Mouse (Mus musculus) mouse embryonic stem cell (cell line): ENCODE data around the gene Lhx4.

ENCODE experiments used
- in situ Hi-C, 2 experiments: fragments of 300-500 bp; cut with MboI; formaldehyde crosslinking; loops; 1 replicate in 1 of 2; 3 replicates in 1 of 2; pipeline ENCODE4 v1.14.3; 2019 to 2020; ENCODE audit warnings: low sequenced_read_pairs in 2 of 2, low pct_unique_long_range_greater_than_20kb in 1 of 2, mixed read lengths in 1 of 2; ENCODE audit not compliant: unreplicated experiment in 1 of 2

Gene Lhx4

GRCm38 (mm10) chr1:155721443-155721842 is 30.0 kb downstream of the Lhx4 start:
- in situ Hi-C loops: loop anchor here in 1 of 2 experiments (25.0 kb wide), 1 partner anchor 684 kb away; no protein-coding TSS in a partner anchor

- in situ Hi-C loops: loop anchor here in 1 of 2 experiments (25.0 kb wide), 1 partner anchor 683 kb away; no protein-coding TSS in a partner anchor
Measured at GRCm38 (mm10) chr1:155720006-155720405, 31.5 kb downstream of the Lhx4 start.

GRCm38 (mm10) chr1:155718851-155719250 is 32.6 kb downstream of the Lhx4 start:
- in situ Hi-C loops: loop anchor here in 1 of 2 experiments (25.0 kb wide), 1 partner anchor 682 kb away; no protein-coding TSS in a partner anchor

DNA sequence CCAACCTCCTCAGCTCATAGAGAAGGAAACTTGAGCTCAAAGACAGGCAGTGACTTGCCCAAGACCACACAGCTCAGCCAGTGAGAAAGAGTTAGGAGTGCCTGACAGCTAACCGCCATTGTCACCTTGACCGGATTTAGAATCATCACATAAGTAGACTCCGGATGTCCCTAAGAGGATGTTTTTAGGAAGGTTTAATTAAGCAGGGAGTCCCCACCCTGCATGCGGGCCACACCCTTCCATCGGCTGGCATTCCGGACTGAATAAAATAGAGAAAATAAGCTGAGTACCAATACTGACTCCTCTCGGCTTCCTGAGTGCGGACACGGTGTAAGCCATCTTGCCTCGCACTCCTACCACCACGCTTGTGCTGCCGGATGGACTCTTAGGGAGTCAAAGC is 34.2 kb downstream of the Lhx4 start:
- in situ Hi-C loops: loop anchor here in 1 of 2 experiments (25.0 kb wide), 1 partner anchor 680 kb away; no protein-coding TSS in a partner anchor

DNA sequence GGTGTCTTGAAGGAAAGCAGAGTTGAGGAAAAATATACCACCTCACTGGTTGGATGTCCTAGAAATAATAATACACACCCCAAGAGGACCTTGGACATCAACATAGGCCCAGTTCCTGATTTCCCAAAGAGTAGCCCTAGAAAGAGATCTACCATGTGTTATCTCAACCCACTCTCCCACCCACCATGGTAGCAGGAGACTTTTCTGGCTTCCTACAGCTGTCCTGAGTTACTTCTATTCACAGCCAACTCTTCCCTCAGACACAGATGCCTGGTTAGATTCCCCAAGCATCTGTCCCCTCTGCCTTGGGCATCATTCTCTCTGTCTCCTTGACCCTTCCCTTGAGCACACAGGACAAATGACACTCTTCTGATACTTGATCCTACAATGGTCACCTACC is 36.1 kb downstream of the Lhx4 start:
- in situ Hi-C loops: loop anchor here in 1 of 2 experiments (25.0 kb wide), 1 partner anchor 678 kb away; no protein-coding TSS in a partner anchor

DNA sequence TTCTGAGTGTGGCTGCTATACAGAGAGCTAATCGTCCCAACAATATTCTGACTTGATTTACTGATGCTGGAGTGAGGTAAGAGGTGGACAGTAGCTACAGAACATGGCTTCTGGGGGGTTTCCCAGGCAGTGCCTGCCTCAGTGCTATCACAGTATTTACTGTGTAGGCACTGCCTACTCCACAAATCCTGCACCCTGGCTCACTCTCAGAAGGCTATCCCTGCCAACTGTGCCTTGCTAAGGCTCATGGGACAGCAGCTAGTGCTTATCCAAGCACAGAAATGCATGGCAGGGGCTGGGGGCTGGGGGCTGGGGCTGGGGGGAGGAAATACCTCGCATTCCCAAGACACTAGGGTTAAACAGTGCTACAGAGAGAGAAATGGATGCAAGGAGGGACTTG is 38.2 kb downstream of the Lhx4 start:
- in situ Hi-C loops: loop anchor here in 1 of 2 experiments (25.0 kb wide), 1 partner anchor 676 kb away; no protein-coding TSS in a partner anchor

DNA sequence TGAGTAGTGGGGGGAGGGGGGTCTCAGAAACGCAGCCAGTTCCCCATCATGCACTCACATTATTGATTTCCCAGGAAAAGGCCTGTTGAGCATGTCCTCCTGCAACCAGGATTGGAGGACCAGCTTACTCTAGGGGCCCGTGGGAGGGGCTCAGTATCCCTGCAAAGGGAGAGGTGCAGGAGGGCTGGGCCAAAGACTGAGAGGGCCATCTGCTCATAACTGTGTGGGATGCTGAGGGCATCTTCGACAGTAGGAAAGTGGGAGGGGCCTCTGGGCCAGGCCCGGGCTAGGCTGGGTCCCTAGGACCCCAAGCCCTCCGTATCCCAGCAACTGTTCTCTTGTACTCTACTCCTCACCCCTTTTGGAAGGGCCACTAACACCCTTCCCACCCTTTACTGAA is 47.3 kb downstream of the Lhx4 start:
- in situ Hi-C loops: loop anchor here in 1 of 2 experiments (25.0 kb wide), 1 partner anchor 667 kb away; no protein-coding TSS in a partner anchor

GRCm38 (mm10) chr1:155703191-155703680 is 48.2 kb downstream of the Lhx4 start:
- in situ Hi-C loops: loop anchor here in 1 of 2 experiments (25.0 kb wide), 1 partner anchor 666 kb away; no protein-coding TSS in a partner anchor

GRCm38 (mm10) chr1:155700886-155701285 is 50.6 kb downstream of the Lhx4 start:
- in situ Hi-C loops: loop anchor here in 1 of 2 experiments (25.0 kb wide), 1 partner anchor 664 kb away; no protein-coding TSS in a partner anchor

- in situ Hi-C loops: no loop called here
Measured at GRCm38 (mm10) chr1:155698373-155699159, 52.9 kb downstream of the Lhx4 start.

GRCm38 (mm10) chr1:155693443-155693842 is 58.0 kb downstream of the Lhx4 start:
- in situ Hi-C loops: no loop called here

DNA sequence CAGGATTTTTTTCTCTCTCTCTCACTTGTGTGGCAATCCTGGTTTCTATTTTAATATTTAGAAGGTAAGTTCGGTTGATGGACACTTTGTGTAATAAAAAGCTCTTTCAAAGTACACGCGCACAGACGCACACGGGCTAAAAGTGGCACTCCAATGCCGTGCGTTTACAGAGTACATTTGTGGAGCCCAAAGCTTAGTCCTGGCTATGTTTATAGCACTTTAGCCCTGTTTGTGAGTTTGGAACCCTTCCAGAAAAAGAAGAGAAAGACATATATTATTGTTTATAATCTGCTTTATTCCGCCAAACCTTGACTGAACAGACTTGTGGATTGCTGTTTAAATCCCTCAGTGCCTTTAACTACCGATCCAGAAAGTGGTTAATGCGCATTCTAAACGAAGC is 58.5 kb downstream of the Lhx4 start:
- in situ Hi-C loops: no loop called here

DNA sequence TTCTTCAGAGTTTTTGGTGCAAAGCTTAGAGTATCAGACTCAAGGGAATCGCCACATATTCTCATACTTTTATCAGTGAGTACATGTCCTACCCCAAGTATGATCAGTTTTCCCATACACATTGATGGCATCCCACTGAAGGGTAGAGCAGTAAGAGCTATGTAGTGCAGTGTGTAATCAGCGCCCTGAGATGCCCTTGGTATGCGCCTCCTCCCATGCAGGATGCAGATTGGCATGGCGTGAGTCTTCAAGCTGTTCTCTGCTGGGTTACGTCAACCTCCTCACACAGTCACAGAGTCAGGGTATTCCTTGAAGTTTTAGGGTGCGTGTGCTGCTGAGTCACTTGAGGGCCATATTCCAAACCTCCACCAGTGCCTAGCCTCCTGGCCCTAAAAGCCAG is 59.3 kb downstream of the Lhx4 start:
- in situ Hi-C loops: no loop called here

GRCm38 (mm10) chr1:155689558-155689957 is 61.9 kb downstream of the Lhx4 start:
- in situ Hi-C loops: no loop called here

GRCm38 (mm10) chr1:155689141-155689540 is 62.3 kb downstream of the Lhx4 start:
- in situ Hi-C loops: no loop called here

GRCm38 (mm10) chr1:155686816-155687215 is 64.7 kb downstream of the Lhx4 start:
- in situ Hi-C loops: no loop called here

DNA sequence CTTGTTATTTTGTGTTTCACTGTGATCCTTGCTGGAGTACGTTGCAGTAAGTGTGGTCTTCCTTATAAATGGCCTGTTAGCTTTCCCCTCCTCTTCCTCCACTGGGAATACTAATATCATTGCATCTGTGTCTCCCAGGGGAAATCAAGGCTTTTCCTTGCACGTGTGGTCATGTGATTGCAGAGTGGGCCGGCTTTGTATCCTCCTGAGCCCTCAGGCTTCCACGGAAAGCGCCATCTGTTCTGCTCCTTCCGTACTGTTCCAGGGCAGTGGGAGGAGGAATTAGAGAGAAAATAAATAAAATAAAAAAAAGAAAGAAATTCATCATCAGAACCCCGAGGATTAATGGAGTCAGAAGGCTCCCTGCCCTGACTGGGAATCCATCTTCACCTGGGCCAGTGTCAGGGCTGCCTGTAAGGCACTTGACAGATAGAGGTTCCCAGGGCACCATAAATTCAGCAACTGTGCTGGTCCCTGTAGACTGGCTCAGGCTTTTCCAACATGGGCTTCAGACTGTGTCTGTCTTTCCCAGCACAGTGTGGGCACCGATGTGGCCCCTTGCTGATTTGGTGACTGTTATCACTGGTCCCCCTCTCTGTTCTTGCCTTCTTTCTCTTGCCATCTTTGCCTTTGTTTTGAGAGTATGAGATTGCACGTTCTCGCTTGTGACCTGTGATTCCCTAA is 70.2 kb downstream of the Lhx4 start:
- in situ Hi-C loops: no loop called here

DNA sequence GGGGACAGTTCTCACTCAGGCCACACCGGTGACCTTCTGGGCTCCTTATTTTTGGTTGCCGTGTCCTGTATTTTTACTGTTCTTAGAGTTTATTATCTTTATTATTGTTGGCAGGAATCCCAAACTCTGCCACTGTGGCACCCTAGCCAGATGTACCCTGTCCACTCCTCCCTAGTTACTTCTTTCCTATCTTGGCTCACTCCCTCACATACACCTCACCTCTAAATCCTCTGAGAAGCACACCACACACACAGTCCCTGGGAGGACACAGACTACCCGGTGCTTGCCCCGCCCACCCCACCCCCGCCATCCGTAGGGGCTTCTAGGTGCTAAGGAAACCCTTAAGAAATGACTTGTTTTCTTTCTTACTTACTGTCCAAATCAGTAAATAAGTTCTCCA is 75.9 kb downstream of the Lhx4 start:
- in situ Hi-C loops: no loop called here

- in situ Hi-C loops: no loop called here
Measured at GRCm38 (mm10) chr1:155663994-155664393, 87.5 kb downstream of the Lhx4 start.
